Mouse (Mus musculus): ENCODE data around the gene Gm42420. TPM values are rescaled to one million over a fixed set of nuclear protein-coding genes. Genes with fewer than 3 reads are reported as not detected.

The Gm42420 gene
- polyA plus RNA-seq (2016; fragmentation: Nextera tagmentation; extraction: Ambion mirVana) = 0.79 and 1.7 TPM in 2 replicates

DNA sequence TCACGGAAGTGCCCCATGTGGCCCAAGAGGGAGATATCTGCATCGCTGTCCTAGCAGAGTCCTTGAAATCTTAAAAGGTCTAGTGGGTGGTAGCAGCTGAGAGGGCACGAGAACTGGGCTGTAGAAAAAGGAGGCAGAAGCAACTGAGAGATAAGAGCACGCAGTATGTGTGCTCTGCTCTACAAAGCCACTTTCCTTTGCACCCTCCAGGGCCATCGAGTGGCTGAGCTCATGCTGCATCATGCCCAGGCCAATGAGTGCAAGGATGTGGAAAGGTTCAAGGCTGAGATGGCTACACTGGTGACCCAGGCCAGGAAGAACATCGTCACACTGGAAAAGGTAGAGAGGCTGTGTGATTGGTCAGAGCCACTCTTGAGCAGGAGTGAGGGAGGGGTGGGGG lies at the start of gene Gm42420:
TSS of gene Gm42420 (plus strand) at position 237 of the 400 bp plus-strand sequence.
- DNase-seq (ENCODE audit: low spot score) = no peak
- 95% methylated on average over 6 of the region's 6 CpGs for WGBS
- Histone ChIP-seq H3K36me3 (peaks cover 45% of the 10 kb centered on the region), H3K4me1 (no peaks in the 10 kb centered on the region), H3K4me3 (no peak within 1 kb of the TSS), H3K27ac (no peak within 1 kb of the TSS), H3K27me3 (ENCODE audit: low read depth, poor library complexity, severe bottlenecking) (no peaks in the 10 kb centered on the region), H3K9me3 (replicated peaks) (no peaks in the 10 kb centered on the region)

DNA sequence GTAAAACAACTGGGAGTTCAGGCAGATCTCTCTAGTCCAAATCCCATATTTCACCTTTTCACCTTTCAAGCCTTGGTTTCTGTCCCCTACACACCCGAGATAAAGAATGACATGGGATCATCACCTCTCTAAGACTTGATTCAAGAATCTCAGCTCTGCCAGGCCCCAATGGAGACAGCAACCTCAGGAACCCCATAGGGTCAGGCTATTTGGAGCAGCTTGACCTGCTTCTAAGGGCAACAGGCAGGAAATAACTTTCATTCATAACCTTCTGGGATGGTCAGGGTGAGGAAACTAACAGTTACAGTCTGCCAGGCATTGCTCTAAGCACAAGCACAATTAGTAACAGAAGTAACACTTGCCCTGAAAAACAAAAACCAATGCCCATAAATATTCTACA lies 48.9 kb upstream of the Gm42420 start:
- DNase-seq (ENCODE audit: low spot score) = no peak
- Histone ChIP-seq H3K4me3 (no peak overlapping the region), H3K4me1 (peaks cover 38% of the 10 kb centered on the region), H3K36me3 (peaks cover 20% of the 10 kb centered on the region), H3K9me3 (replicated peaks) (no peaks in the 10 kb centered on the region), H3K27me3 (ENCODE audit: low read depth, poor library complexity, severe bottlenecking) (no peaks in the 10 kb centered on the region), H3K27ac (no peak overlapping the region)
- WGBS = 64% methylated on average over 1 of the region's 1 CpGs

DNA sequence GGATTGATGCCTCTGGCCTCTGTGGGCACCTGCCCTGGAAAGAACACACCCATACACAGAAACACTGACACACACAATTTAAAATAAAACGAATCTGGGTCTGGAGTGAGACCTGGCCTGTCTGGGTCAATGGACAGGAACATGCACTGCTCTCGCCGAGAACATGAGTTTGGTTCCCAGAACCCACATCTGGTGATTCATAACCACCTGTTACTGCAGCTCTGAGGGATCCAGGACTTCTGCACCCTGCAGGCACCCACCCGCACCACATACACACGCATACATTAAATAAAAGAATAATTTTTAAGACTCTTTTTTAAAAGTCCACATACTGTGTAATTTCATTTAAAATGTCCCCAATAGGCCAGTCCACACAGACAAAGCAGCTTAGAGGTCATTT lies 48.3 kb upstream of the Gm42420 start:
- DNase-seq (ENCODE audit: low spot score) = no peak
- peaks cover 44% of the 10 kb centered on the region for H3K4me1 ChIP-seq
- H3K27me3 ChIP-seq (ENCODE audit: low read depth, poor library complexity, severe bottlenecking) = no peaks in the 10 kb centered on the region
- WGBS = 95% methylated on average over 5 of the region's 5 CpGs
- H3K27ac ChIP-seq = no peak overlapping the region
- no peaks in the 10 kb centered on the region for H3K9me3 ChIP-seq (replicated peaks)
- H3K36me3 ChIP-seq = peaks cover 20% of the 10 kb centered on the region
- no peak overlapping the region for H3K4me3 ChIP-seq

DNA sequence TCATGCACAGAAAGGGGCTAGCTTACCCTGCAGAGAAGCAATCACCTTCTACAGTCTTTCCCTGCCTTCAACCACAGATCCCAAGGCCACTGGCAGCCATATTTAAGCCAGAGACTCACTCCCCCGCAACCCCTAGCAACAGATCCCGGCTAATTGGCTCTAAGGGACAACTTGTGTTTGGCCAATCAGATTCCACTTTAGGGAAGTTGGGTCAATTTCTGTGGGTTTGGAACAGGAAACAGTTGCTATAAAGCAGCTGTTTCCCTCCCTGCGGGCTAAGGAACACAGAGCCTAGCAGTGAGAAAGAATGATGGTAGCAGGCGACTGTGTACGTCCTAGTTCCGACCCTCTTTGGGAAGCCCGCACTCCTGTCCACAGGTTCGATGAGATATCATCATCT lies 47.3 kb upstream of the Gm42420 start:
- no peak for DNase-seq (ENCODE audit: low spot score)
- no peak overlapping the region for H3K4me3 ChIP-seq
- H3K36me3 ChIP-seq = peaks cover 15% of the 10 kb centered on the region
- peaks cover 53% of the 10 kb centered on the region for H3K4me1 ChIP-seq
- peak overlapping the region; percentile 82 for H3K27ac ChIP-seq
- WGBS = 62% methylated on average over 8 of the region's 8 CpGs
- no peaks in the 10 kb centered on the region for H3K27me3 ChIP-seq (ENCODE audit: low read depth, poor library complexity, severe bottlenecking)
- H3K9me3 ChIP-seq (replicated peaks) = no peaks in the 10 kb centered on the region

DNA sequence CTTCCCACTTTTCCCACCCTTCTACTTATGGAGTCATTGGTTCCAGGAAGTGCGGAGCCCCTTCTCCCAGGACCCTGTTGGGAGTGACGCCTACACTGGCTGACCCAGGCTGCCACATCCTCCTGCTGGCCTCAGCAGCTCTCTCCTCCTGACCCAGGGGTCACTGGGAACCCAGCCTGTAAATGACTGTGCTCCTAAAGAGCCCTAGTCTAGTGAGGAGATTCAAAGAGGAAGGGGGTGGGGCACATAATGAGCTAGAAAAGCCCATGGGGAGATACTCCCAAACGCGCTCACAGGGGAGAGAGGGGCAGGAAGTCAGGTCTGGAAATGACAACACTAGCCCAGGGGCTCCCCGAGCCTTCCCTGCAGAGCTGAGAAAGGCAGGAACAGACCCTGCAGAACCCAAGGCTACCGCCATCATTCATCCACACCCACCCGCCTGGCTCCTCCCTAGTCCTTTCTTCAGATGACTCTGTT lies 45.8 kb upstream of the Gm42420 start:
- Histone ChIP-seq H3K27ac (peak overlapping the region; percentile 82), H3K36me3 (peaks cover 5% of the 10 kb centered on the region), H3K4me3 (peak overlapping the region; percentile 34), H3K4me1 (peaks cover 68% of the 10 kb centered on the region), H3K27me3 (ENCODE audit: low read depth, poor library complexity, severe bottlenecking) (no peaks in the 10 kb centered on the region), H3K9me3 (replicated peaks) (no peaks in the 10 kb centered on the region)
- WGBS = 3% methylated on average over 7 of the region's 7 CpGs
- DNase-seq (ENCODE audit: low spot score) = peak; percentile 54

DNA sequence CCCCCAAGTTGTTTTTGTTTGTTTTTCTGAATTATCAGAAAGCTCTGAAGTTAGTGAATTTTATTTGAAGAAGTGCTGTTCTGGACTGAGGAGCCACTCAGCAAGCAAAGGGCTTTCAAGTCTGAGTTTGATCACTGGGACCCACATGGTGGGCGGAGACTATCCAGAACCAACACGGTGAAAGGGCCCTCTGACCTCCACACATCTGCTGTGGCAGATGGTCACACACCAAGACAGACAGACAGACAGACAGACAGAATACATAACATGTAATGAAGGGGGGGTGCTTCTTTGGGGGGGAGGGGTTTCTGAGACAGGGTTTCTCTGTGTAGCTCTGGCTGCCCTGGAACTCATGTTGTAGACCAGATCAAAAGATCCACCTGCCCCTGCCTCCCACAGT lies 45.0 kb upstream of the Gm42420 start:
- peak overlapping the region; percentile 82 for H3K27ac ChIP-seq
- H3K27me3 ChIP-seq (ENCODE audit: low read depth, poor library complexity, severe bottlenecking) = no peaks in the 10 kb centered on the region
- WGBS = 38% methylated on average over 2 of the region's 2 CpGs
- H3K4me3 ChIP-seq = 0 out of 2 replicates have a peak overlapping the region, but pooled peaks have one; percentile 34
- H3K9me3 ChIP-seq (replicated peaks) = no peaks in the 10 kb centered on the region
- H3K4me1 ChIP-seq = peaks cover 77% of the 10 kb centered on the region
- DNase-seq (ENCODE audit: low spot score) = no peak
- no peaks in the 10 kb centered on the region for H3K36me3 ChIP-seq

DNA sequence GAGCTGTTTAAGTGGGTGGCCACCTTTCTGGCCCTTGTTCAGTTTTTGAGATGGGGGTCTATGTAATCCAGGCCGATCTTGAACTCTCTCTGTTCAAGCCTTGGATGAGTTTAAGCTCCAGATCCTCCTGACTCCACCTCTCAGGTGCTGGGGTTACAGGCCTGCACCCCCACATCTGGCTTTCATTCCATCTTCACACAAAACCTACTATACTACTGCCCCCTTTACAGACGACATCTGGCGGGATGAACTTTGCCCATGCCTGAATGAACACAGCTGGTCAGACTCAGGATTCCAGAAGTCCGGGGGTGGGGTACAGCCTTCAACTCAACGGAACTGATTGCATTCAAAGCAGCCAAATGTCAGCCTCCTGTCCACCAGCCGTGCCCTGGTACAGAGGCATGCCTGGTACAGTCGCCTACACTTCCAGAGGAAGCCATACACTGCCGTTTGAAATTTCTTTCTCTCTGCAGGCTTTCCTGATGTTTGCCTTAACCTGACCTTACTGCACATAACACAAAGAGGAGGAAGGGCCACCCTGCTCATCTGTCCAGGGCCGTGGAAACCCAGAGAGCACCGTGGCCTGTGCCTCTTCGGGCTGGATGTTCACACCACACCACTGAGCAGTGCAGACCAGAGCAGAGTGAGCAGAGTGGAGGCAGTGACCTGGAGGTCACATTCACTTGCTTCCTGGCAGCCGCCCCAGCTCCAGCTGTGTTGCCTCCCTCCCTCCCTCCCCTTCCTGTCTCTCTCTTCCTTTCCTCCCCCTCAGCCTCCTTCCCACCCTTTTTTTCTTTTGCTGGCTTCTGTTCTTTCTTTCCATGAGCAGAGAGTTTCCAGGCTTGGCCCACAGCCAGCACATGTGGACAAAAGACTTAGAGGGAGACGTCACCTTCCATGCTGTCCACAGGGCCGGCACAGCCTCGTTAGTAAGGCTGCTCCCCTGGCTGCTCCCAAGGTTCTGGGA lies 42.6 kb upstream of the Gm42420 start:
- H3K4me3 ChIP-seq = peak overlapping the region; percentile 27
- 14% methylated on average over 15 of the region's 15 CpGs for WGBS

DNA sequence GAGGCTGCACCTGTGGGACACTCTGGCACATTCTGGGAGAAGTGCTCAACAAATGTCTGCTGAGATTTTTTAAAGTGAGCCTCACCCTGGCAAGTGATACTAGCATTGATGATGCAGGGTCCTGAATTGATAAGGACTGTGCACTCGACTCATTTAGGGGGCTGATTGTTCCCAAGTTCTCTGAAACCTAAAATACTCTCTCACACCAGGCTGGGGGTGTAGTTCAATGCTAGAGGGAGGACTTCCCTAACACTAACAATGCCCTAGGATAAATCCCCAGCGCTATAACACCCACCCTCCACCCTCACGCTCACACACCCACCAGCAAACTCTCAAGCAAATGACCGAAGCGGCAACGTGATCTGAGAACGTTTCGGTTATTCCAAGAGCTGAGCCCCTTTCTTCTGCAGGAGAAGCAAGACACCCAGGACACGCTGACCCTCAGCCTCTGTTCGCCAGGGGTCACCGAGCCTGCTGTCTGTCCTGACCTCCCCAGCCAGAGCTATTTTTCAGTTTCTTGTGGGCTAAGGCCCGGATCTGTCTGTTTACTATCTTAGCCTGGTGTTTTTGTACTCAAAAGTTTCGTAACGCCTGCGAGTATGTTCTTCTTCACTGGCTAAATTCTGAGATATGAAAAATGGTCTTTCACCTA lies 41.7 kb upstream of the Gm42420 start:
- WGBS = 46% methylated on average over 15 of the region's 15 CpGs
- Histone ChIP-seq H3K4me3 (peak overlapping the region; percentile 27; the same call in 1 of the 2 replicates), H3K27me3 (ENCODE audit: low read depth, poor library complexity, severe bottlenecking) (no peaks in the 10 kb centered on the region), H3K9me3 (replicated peaks) (no peaks in the 10 kb centered on the region), H3K4me1 (peaks cover 75% of the 10 kb centered on the region), H3K36me3 (peaks cover 20% of the 10 kb centered on the region), H3K27ac (peak overlapping the region; percentile 90)
- DNase-seq (ENCODE audit: low spot score) = no peak

More for the DNA sequence above, 42.6 kb upstream of the Gm42420 start:
- H3K27ac ChIP-seq = peak overlapping the region; percentile 90
- H3K36me3 ChIP-seq = peaks cover 11% of the 10 kb centered on the region
- no peaks in the 10 kb centered on the region for H3K27me3 ChIP-seq (ENCODE audit: low read depth, poor library complexity, severe bottlenecking)
- H3K4me1 ChIP-seq = peaks cover 82% of the 10 kb centered on the region
- H3K9me3 ChIP-seq (replicated peaks) = no peaks in the 10 kb centered on the region
- DNase-seq (ENCODE audit: low spot score) = peak; percentile 74

DNA sequence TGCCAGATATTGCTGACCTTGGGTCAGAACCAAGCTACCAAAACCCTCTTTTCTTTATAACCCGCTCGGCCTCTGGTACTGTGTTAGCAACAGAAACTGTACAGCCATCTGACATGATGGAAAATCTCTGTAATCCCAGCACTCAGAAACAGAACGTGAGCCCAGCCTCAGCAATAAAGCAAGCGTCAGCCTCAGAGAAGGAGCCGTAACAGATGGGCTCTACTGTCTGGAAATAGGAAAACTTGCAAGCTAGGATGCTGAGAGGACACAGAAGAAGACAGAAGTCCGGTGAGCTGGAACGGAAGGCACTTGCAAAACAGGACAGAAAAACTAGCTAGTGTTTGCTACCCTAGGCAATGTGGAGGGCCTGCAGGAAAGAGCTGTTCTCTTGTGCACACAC lies 40.1 kb upstream of the Gm42420 start:
- WGBS = 86% methylated on average over 7 of the region's 7 CpGs

DNA sequence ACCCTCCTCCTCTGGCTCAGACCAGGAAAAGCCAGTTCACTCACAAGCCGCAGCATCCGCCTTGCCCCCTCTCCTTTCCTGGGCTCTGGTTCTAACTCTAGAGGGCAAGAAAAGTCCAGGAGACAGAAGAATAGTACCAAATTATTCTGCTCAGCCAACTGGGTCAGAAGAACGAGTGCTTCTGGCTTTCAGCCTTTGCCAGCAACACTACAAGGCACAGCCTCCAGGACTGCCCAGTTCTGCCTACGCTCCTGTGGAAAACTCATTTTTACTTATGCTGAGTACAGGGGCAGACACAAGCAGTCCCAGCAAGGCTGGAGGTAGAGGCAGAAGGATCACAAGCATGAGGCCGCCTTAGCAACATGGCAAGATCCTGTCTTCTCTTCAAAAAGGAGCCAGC lies 37.5 kb upstream of the Gm42420 start:
- Histone ChIP-seq H3K27ac (no peak overlapping the region; the same call in 1 of the 2 replicates), H3K4me1 (peaks cover 47% of the 10 kb centered on the region), H3K27me3 (ENCODE audit: low read depth, poor library complexity, severe bottlenecking) (no peaks in the 10 kb centered on the region), H3K9me3 (replicated peaks) (no peaks in the 10 kb centered on the region; the same call in 1 of the 2 replicates), H3K36me3 (peaks cover 47% of the 10 kb centered on the region), H3K4me3 (no peak overlapping the region)
- 79% methylated on average over 5 of the region's 5 CpGs for WGBS
- DNase-seq (ENCODE audit: low spot score) = no peak

More for the DNA sequence above, 40.1 kb upstream of the Gm42420 start:
- Histone ChIP-seq H3K4me1 (peaks cover 59% of the 10 kb centered on the region), H3K4me3 (no peak overlapping the region), H3K36me3 (peaks cover 25% of the 10 kb centered on the region), H3K9me3 (replicated peaks) (no peaks in the 10 kb centered on the region), H3K27me3 (ENCODE audit: low read depth, poor library complexity, severe bottlenecking) (no peaks in the 10 kb centered on the region), H3K27ac (peak overlapping the region; percentile 90)
- DNase-seq (ENCODE audit: low spot score) = no peak

DNA sequence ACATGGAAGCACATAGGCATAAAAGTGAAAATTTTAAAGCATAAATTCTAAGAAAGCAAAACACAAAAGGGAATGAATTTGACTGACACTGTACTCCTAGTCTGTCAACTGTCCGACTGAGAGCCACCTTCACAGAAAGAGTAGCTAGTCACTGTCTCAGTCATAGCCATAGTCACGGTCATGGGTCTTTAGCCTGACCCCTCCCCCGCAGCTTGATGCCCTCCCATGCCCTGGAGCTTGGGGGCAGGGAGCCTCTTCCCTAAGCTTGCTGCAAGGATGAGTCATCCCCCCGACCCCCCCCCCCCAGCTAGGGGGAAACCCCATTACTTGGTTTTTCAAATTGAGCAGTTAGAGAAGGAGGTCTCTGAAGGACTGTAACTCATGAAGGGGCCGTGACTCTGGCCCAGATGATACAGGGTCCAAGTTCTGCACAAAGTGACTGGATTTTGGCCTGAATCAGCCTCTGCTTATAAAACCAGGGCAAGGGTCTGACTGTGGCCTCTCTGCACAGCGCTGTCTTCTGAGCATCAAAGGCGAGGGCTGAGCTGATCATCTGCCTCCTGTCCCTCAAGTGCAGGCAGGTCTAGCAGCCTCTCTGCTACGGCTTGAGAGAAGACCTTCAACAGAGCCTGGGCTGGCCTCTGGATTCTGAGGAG lies 33.4 kb upstream of the Gm42420 start:
- no peaks in the 10 kb centered on the region for H3K27me3 ChIP-seq (ENCODE audit: low read depth, poor library complexity, severe bottlenecking)
- H3K9me3 ChIP-seq (replicated peaks) = no peaks in the 10 kb centered on the region; the same call in 1 of the 2 replicates
- no peak overlapping the region for H3K4me3 ChIP-seq
- H3K36me3 ChIP-seq = peaks cover 66% of the 10 kb centered on the region
- H3K4me1 ChIP-seq = peaks cover 37% of the 10 kb centered on the region
- no peak for DNase-seq (ENCODE audit: low spot score)
- 71% methylated on average over 8 of the region's 8 CpGs for WGBS
- 0 out of 2 replicates have a peak overlapping the region, but pooled peaks have one; percentile 3 for H3K27ac ChIP-seq

DNA sequence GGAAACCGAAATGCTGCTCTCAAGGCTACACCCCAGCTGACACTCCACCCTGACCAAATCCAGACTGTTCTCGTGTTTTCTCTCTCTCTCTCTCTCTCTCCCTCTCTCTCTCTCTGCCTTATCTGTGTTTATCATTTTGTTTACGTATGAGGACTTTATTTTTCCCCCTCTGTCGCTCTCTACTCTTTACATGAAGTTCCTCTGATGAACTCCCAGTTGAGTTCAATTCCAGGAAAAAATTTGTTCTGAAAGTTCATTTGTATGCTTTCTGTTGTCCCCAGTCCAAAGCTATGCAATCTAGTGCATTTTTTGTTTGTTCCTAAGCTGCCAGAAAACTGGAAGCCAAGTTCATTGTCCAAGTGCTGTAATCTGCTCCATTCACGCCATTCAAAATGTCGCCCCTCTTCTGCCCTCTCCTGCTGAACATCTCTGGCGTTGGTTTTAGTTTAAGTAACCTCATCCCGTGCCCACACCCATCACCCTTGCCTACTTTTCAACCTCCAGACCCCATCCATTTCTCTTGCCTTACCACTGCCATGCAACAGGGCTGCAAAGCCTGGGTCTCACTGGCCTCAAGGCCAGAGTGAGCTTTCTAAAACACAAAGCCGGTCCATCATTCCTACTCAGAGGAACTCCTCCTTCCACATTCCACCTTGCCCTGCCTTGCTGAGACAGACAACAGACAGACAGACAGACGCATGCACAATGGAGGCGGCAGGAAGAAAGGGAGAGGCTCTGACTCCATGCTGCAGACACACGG lies 30.5 kb upstream of the Gm42420 start:
- 83% methylated on average over 12 of the region's 12 CpGs for WGBS
- 0 out of 2 replicates have a peak overlapping the region, but pooled peaks have one; percentile 16 for H3K4me3 ChIP-seq
- no peak for DNase-seq (ENCODE audit: low spot score)
- H3K27ac ChIP-seq = no peak overlapping the region
- peaks cover 44% of the 10 kb centered on the region for H3K36me3 ChIP-seq
- H3K9me3 ChIP-seq (replicated peaks) = no peaks in the 10 kb centered on the region; the same call in 1 of the 2 replicates
- H3K27me3 ChIP-seq (ENCODE audit: low read depth, poor library complexity, severe bottlenecking) = no peaks in the 10 kb centered on the region
- peaks cover 52% of the 10 kb centered on the region for H3K4me1 ChIP-seq

Data from limb, embryonic 10.5 days (tissue).